Comparison of ENCODE assay signal across 9 mouse cellular contexts in the genomic region with DNA sequence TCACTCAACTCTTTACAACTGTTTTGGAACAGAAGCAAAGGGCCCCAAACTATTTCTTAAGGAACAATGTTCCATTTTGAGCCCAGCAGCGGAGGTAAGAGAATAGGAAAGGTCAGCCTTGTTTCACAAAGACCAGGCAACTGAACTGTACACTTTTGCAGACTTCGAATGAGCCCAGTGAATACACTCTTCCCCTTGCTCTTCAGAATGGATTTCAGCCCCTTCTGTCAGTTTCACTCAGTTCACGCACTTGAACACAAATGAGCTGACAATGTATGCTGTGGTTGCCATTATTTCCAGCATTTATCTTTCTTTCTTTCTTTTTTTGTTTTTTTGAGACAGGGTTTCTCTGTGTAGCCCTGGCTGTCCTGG. TPM values are rescaled to one million over a fixed set of nuclear protein-coding genes. Genes with fewer than 3 reads are reported as not detected.
DNase-seq lines count a peak whose midpoint lies in the region; ATAC-seq and TF ChIP-seq lines count a peak whose summit lies in the region.
"Had no signal": no experiment of that assay in that cellular context is flagged by ENCODE, and none has a peak within 500 bp of the region (broad histone marks: within the 10 kb centered on the region; RNA-seq: fewer than 3 reads in every experiment).

No protein-coding gene starts in this region.

- WGBS in hindbrain, embryonic 10.5 days = 66% methylated on average over 3 of the region's 3 CpGs
- WGBS in hindbrain, embryonic 12.5 days = 56% methylated on average over 3 of the region's 3 CpGs
- 78% methylated on average over 3 of the region's 3 CpGs for WGBS in embryonic facial prominence, embryonic 11.5 days
- WGBS in midbrain, embryonic 11.5 days = 44% methylated on average over 3 of the region's 3 CpGs

- no peak for TF ChIP-seq EP300 in MEL (IDR thresholded peaks at IDR 0.05; ENCODE audit: low read depth in 1 of 2, low read length in 2 of 2)

- no peak overlapping the region for H3K9ac ChIP-seq in hindbrain, embryonic 12.5 days
- H3K9ac ChIP-seq in MEL (ENCODE audit: control insufficient read depth, low read depth, low read length, poor library complexity, severe bottlenecking) = peak overlapping the region; percentile 59
- no peak overlapping the region for H3K9ac ChIP-seq in embryonic facial prominence, embryonic 11.5 days (replicated peaks; ENCODE audit: low read length)
- H3K9ac ChIP-seq in midbrain, embryonic 11.5 days (ENCODE audit: low read length) = 0 out of 2 replicates have a peak overlapping the region, but pooled peaks have one; percentile 5
- H3K9ac ChIP-seq: embryonic facial prominence, embryonic 13.5 days had no signal

- H3K79me2 ChIP-seq in MEL (ENCODE audit: control insufficient read depth, insufficient read depth, low read length, poor library complexity) = no peaks in the 10 kb centered on the region

- no peak overlapping the region for H3K4me2 ChIP-seq in hindbrain, embryonic 12.5 days (replicated peaks)
- no peak overlapping the region for H3K4me2 ChIP-seq in embryonic facial prominence, embryonic 11.5 days (ENCODE audit: low read depth, low read length)
- no peak overlapping the region for H3K4me2 ChIP-seq in midbrain, embryonic 11.5 days
- H3K4me2 ChIP-seq: embryonic facial prominence, embryonic 13.5 days had no signal

- no peak for TF ChIP-seq POLR2A in MEL (IDR thresholded peaks at IDR 0.05; ENCODE audit: control insufficient read depth in 1 of 2, insufficient read depth in 1 of 2, low read depth in 1 of 2, low read length in 2 of 2, poor library complexity in 1 of 2)

- peaks cover 7% of the 10 kb centered on the region; the same call in 1 of the 2 replicates for H3K4me1 ChIP-seq in hindbrain, embryonic 10.5 days (replicated peaks)
- H3K4me1 ChIP-seq in hindbrain, embryonic 12.5 days = 0 out of 2 replicates have a peak, but pooled peaks cover 3% of the 10 kb centered on the region
- peaks cover 4 to 9% of the 10 kb centered on the region in 2 experiments; a peak in 3 of 4 replicates for H3K4me1 ChIP-seq in MEL (ENCODE audit: control insufficient read depth in 1 of 2, insufficient read depth in 2 of 2, low read length in 2 of 2)
- H3K4me1 ChIP-seq in embryonic facial prominence, embryonic 11.5 days (ENCODE audit: control insufficient read depth, insufficient read depth, low read length) = no peaks in the 10 kb centered on the region; the same call in 1 of the 2 replicates
- H3K4me1 ChIP-seq in midbrain, embryonic 11.5 days (ENCODE audit: control insufficient read depth, insufficient read depth, low read length) = no peaks in the 10 kb centered on the region; the same call in 1 of the 2 replicates

- H3K4me3 ChIP-seq in hindbrain, embryonic 10.5 days = no peak overlapping the region
- H3K4me3 ChIP-seq in hindbrain, embryonic 12.5 days = no peak overlapping the region
- peak overlapping the region in 1 of 2 experiments; percentile 32; a peak in 1 of 4 replicates for H3K4me3 ChIP-seq in MEL (ENCODE audit: control insufficient read depth in 1 of 2, insufficient read depth in 1 of 2, low read depth in 2 of 2, low read length in 2 of 2)
- H3K4me3 ChIP-seq in embryonic facial prominence, embryonic 11.5 days (ENCODE audit: low read depth, low read length) = no peak overlapping the region
- no peak overlapping the region for H3K4me3 ChIP-seq in midbrain, embryonic 11.5 days (ENCODE audit: low read depth, low read length)
- H3K4me3 ChIP-seq: embryonic facial prominence, embryonic 13.5 days had no signal

- ATAC-seq in hindbrain, embryonic 12.5 days (ENCODE audit: low FRiP score) = no peak
- ATAC-seq in embryonic facial prominence, embryonic 11.5 days (replicated peaks; ENCODE audit: insufficient number of reproducible peaks, low FRiP score, low TSS enrichment, low read depth) = 0 out of 2 replicates have a peak, but pooled peaks have one; percentile 29
- peak; percentile 62 for ATAC-seq in midbrain, embryonic 11.5 days (ENCODE audit: low FRiP score)

- TF ChIP-seq CTCF in MEL (IDR thresholded peaks at IDR 0.05 in 2 of 3, conservative IDR thresholded peaks at IDR 0.05 in 1 of 3; ENCODE audit: control insufficient read depth in 1 of 3, insufficient read depth in 1 of 3, low read depth in 2 of 3, low read length in 3 of 3, poor library complexity in 1 of 3, severe bottlenecking in 1 of 3) = no peak

- no peaks in the 10 kb centered on the region for H3K36me3 ChIP-seq in hindbrain, embryonic 10.5 days
- H3K36me3 ChIP-seq in hindbrain, embryonic 12.5 days = no peaks in the 10 kb centered on the region
- peaks cover 0 to 2% of the 10 kb centered on the region in 2 experiments; a peak in 2 of 4 replicates for H3K36me3 ChIP-seq in MEL (ENCODE audit: control insufficient read depth in 1 of 2, insufficient read depth in 2 of 2, low read length in 2 of 2)
- no peaks in the 10 kb centered on the region for H3K36me3 ChIP-seq in embryonic facial prominence, embryonic 11.5 days (replicated peaks; ENCODE audit: control insufficient read depth, insufficient read depth, low read depth, low read length)
- H3K36me3 ChIP-seq in midbrain, embryonic 11.5 days (ENCODE audit: control insufficient read depth, insufficient read depth, low read length) = no peaks in the 10 kb centered on the region
- H3K36me3 ChIP-seq: embryonic facial prominence, embryonic 13.5 days had no signal

- TF ChIP-seq RAD21 in MEL (IDR thresholded peaks at IDR 0.05; ENCODE audit: low read depth, low read length) = no peak

- no peak for DNase-seq in hindbrain, embryonic 10.5 days (ENCODE audit: low spot score)
- DNase-seq in MEL (ENCODE audit: low read depth, low spot score) = no peak
- DNase-seq in embryonic facial prominence, embryonic 11.5 days (ENCODE audit: low spot score) = no peak
- DNase-seq in midbrain, embryonic 11.5 days (ENCODE audit: low spot score, missing footprints) = peak; percentile 85
- no peak for DNase-seq in T-cell, adult 2 months (ENCODE audit: low spot score)
- no peak for DNase-seq in right cerebral cortex, postnatal 14 days

- H3K27me3 ChIP-seq in hindbrain, embryonic 10.5 days (ENCODE audit: insufficient read depth, poor library complexity, severe bottlenecking) = no peaks in the 10 kb centered on the region
- no peaks in the 10 kb centered on the region for H3K27me3 ChIP-seq in hindbrain, embryonic 12.5 days
- no peaks in the 10 kb centered on the region; a peak in 1 of 4 replicates for H3K27me3 ChIP-seq in MEL (ENCODE audit: control insufficient read depth in 1 of 2, insufficient read depth in 2 of 2, low read length in 2 of 2)
- H3K27me3 ChIP-seq in embryonic facial prominence, embryonic 11.5 days (ENCODE audit: control insufficient read depth, insufficient read depth, low read length) = no peaks in the 10 kb centered on the region
- H3K27me3 ChIP-seq in midbrain, embryonic 11.5 days (ENCODE audit: control insufficient read depth, insufficient read depth, low read length) = no peaks in the 10 kb centered on the region
- H3K27me3 ChIP-seq: embryonic facial prominence, embryonic 13.5 days had no signal

- H3K9me3 ChIP-seq in hindbrain, embryonic 10.5 days = no peaks in the 10 kb centered on the region
- H3K9me3 ChIP-seq in hindbrain, embryonic 12.5 days (replicated peaks) = no peaks in the 10 kb centered on the region
- H3K9me3 ChIP-seq in MEL (replicated peaks; ENCODE audit: insufficient read depth, low read length) = no peaks in the 10 kb centered on the region
- H3K9me3 ChIP-seq in embryonic facial prominence, embryonic 11.5 days (replicated peaks; ENCODE audit: control insufficient read depth, low read length) = no peaks in the 10 kb centered on the region
- H3K9me3 ChIP-seq in midbrain, embryonic 11.5 days (ENCODE audit: control insufficient read depth, low read length) = no peaks in the 10 kb centered on the region
- H3K9me3 ChIP-seq: embryonic facial prominence, embryonic 13.5 days; G1E had no signal

- peak overlapping the region; percentile 50; the same call in 1 of the 2 replicates for H3K27ac ChIP-seq in hindbrain, embryonic 10.5 days
- H3K27ac ChIP-seq in hindbrain, embryonic 12.5 days = no peak overlapping the region
- H3K27ac ChIP-seq in MEL (ENCODE audit: control insufficient read depth, low read depth, low read length) = no peak overlapping the region
- H3K27ac ChIP-seq in embryonic facial prominence, embryonic 11.5 days (replicated peaks; ENCODE audit: low read depth, low read length) = no peak overlapping the region
- no peak overlapping the region for H3K27ac ChIP-seq in midbrain, embryonic 11.5 days (ENCODE audit: low read depth, low read length)
- H3K27ac ChIP-seq: embryonic facial prominence, embryonic 13.5 days had no signal

TF ChIP-seq in MEL, 35 proteins besides CTCF, POLR2A, EP300 and RAD21:
- TF ChIP-seq ZMIZ1 (IDR thresholded peaks at IDR 0.05; ENCODE audit: low read depth, low read length) (no peak), NELFE (IDR thresholded peaks at IDR 0.05; ENCODE audit: low read depth, low read length) (no peak), NRF1 (IDR thresholded peaks at IDR 0.05; ENCODE audit: insufficient read depth, low read depth, low read length, poor library complexity, severe bottlenecking) (no peak), POLR2AphosphoS5 (IDR thresholded peaks at IDR 0.05; ENCODE audit: borderline replicate concordance, low read depth, low read length) (no peak), ELF1 (IDR thresholded peaks at IDR 0.05; ENCODE audit: low read depth, low read length) (no peak), GABPA (IDR thresholded peaks at IDR 0.05; ENCODE audit: low read depth, low read length) (no peak), RCOR1 (IDR thresholded peaks at IDR 0.05; ENCODE audit: low read depth, low read length) (no peak), SIN3A (IDR thresholded peaks at IDR 0.05; ENCODE audit: low read length) (no peak), MAFK (IDR thresholded peaks at IDR 0.05; ENCODE audit: borderline replicate concordance, low read depth, low read length) (no peak), ZKSCAN1 (IDR thresholded peaks at IDR 0.05; ENCODE audit: low read depth, low read length) (no peak), SMC3 (IDR thresholded peaks at IDR 0.05; ENCODE audit: low read depth, low read length) (no peak), MYC (IDR thresholded peaks at IDR 0.05; ENCODE audit: low read depth, low read length) (no peak), E2F4 (IDR thresholded peaks at IDR 0.05; ENCODE audit: borderline replicate concordance, low read depth, low read length) (no peak), CHD2 (IDR thresholded peaks at IDR 0.05; ENCODE audit: low read length) (no peak)

RNA-seq across cellular contexts. Expression of gene Setmar, which starts 34.0 kb away (rescaled TPM):
- polyA plus RNA-seq in hindbrain, embryonic 10.5 days (2016; fragmentation: Nextera tagmentation; extraction: Ambion mirVana) = 7.6 and 7.7 TPM in 2 replicates
- polyA plus RNA-seq in hindbrain, embryonic 12.5 days (2016; fragmentation: Nextera tagmentation; extraction: Ambion mirVana) = 7.9 and 8.7 TPM in 2 replicates
- 1.6 and 1.7 TPM in 2 replicates for total RNA-seq in MEL (2012; rRNA removed)
- 1 to 10 TPM in 1 of 2 experiments, not detected in 1; 2.1 TPM for polyA plus RNA-seq in MEL (2012; ENCODE audit: insufficient read depth in 1 of 2, insufficient read length in 2 of 2, low read depth in 1 of 2, low replicate concordance in 2 of 2, missing spikeins in 1 of 2)
- polyA plus RNA-seq in embryonic facial prominence, embryonic 11.5 days (2014; fragmentation: Nextera tagmentation; extraction: Ambion mirVana) = 8.4 and 10.4 TPM in 2 replicates
- 9.1 and 9.8 TPM in 2 replicates for polyA plus RNA-seq in midbrain, embryonic 11.5 days (2014; fragmentation: Nextera tagmentation; extraction: Ambion mirVana)

Comparison
In these comparisons a context has a peak if more than half of its experiments do, and no peak if none do; other contexts are left out.
1. H3K9ac ChIP-seq: peak in MEL (single experiment) and midbrain, embryonic 11.5 days (single experiment); none in hindbrain, embryonic 12.5 days (single experiment) and embryonic facial prominence, embryonic 11.5 days (single experiment).